Mouse (Mus musculus) Muller cell, postnatal 12 days (primary cell): ENCODE results near the gene 9930021J03Rik.
A peak's percentile ranks its signal among the peaks of the same experiment; 100 is the strongest.

Experiments
- DNase-seq: peaks from one replicate; pipeline ENCODE4 v3.0.0-alpha.2; 2015; ENCODE audit errors: inconsistent ontology term

9930021J03Rik gene

GRCm38 (mm10) chr19:29696309-29696708 is 109.5 kb downstream of the 9930021J03Rik start:
- no peak for DNase-seq

GRCm38 (mm10) chr19:29695071-29695470 is 110.7 kb downstream of the 9930021J03Rik start:
- no peak for DNase-seq

- peak; percentile 40 for DNase-seq
Observed at GRCm38 (mm10) chr19:29683844-29684540, 121.8 kb downstream of the 9930021J03Rik start.

- no peak for DNase-seq
Observed at GRCm38 (mm10) chr19:29680182-29681152, 125.3 kb downstream of the 9930021J03Rik start.

- DNase-seq: no peak
Observed at GRCm38 (mm10) chr19:29678181-29678778, 127.5 kb downstream of the 9930021J03Rik start.

GRCm38 (mm10) chr19:29676479-29677193 is 129.2 kb downstream of the 9930021J03Rik start:
- no peak for DNase-seq

GRCm38 (mm10) chr19:29675562-29676078 is 130.2 kb downstream of the 9930021J03Rik start:
- no peak for DNase-seq

- no peak for DNase-seq
Observed at GRCm38 (mm10) chr19:29674946-29675345, 130.8 kb downstream of the 9930021J03Rik start.

- DNase-seq: no peak
Observed at GRCm38 (mm10) chr19:29672660-29673059, 133.1 kb downstream of the 9930021J03Rik start.

GRCm38 (mm10) chr19:29671160-29671559 is 134.6 kb downstream of the 9930021J03Rik start:
- no peak for DNase-seq

- DNase-seq: no peak
Observed at GRCm38 (mm10) chr19:29670247-29670646, 135.5 kb downstream of the 9930021J03Rik start.

GRCm38 (mm10) chr19:29668135-29668534 is 137.7 kb downstream of the 9930021J03Rik start:
- DNase-seq: no peak

- no peak for DNase-seq
Observed at GRCm38 (mm10) chr19:29666965-29667594, 138.7 kb downstream of the 9930021J03Rik start.

- no peak for DNase-seq
Observed at GRCm38 (mm10) chr19:29666164-29666563, 139.6 kb downstream of the 9930021J03Rik start.

- DNase-seq: no peak
Observed at GRCm38 (mm10) chr19:29664934-29665333, 140.9 kb downstream of the 9930021J03Rik start.
